Mouse (Mus musculus): ENCODE measurements around the gene Chrna4.

GRCm38 (mm10) chr2:180987001-180987400 lies 56.3 kb downstream of the Chrna4 start:
- TF ChIP-seq E2F4 (IDR thresholded peaks at IDR 0.05; ENCODE audit: insufficient read depth): no peak
- no peak for TF ChIP-seq POLR2A (IDR thresholded peaks at IDR 0.05; ENCODE audit: insufficient read length, low read depth)
- no peak for TF ChIP-seq USF1 (IDR thresholded peaks at IDR 0.05; ENCODE audit: low read depth)
- TF ChIP-seq TCF12 (IDR thresholded peaks at IDR 0.05; ENCODE audit: insufficient read depth, poor library complexity, severe bottlenecking): no peak
- TF ChIP-seq MAX (IDR thresholded peaks at IDR 0.05; ENCODE audit: low read depth): no peak
- TF ChIP-seq POLR2AphosphoS2 (IDR thresholded peaks at IDR 0.05; ENCODE audit: insufficient read length, low read depth): peak; percentile 61
- TF ChIP-seq SRF (IDR thresholded peaks at IDR 0.05; ENCODE audit: control insufficient read depth, insufficient read length, low read depth): no peak
- TF ChIP-seq CEBPB (IDR thresholded peaks at IDR 0.05; ENCODE audit: insufficient read depth, poor library complexity, severe bottlenecking): no peak
- no peak for TF ChIP-seq MYOD1 (IDR thresholded peaks at IDR 0.05; ENCODE audit: control insufficient read depth in 1 of 3, insufficient read length in 2 of 3, low read depth in 2 of 3)
- TF ChIP-seq REST (IDR thresholded peaks at IDR 0.05; ENCODE audit: insufficient read depth, insufficient read length): no peak
